Mouse (Mus musculus): ENCODE measurements around the gene Gm10197.

The Gm10197 gene

DNA sequence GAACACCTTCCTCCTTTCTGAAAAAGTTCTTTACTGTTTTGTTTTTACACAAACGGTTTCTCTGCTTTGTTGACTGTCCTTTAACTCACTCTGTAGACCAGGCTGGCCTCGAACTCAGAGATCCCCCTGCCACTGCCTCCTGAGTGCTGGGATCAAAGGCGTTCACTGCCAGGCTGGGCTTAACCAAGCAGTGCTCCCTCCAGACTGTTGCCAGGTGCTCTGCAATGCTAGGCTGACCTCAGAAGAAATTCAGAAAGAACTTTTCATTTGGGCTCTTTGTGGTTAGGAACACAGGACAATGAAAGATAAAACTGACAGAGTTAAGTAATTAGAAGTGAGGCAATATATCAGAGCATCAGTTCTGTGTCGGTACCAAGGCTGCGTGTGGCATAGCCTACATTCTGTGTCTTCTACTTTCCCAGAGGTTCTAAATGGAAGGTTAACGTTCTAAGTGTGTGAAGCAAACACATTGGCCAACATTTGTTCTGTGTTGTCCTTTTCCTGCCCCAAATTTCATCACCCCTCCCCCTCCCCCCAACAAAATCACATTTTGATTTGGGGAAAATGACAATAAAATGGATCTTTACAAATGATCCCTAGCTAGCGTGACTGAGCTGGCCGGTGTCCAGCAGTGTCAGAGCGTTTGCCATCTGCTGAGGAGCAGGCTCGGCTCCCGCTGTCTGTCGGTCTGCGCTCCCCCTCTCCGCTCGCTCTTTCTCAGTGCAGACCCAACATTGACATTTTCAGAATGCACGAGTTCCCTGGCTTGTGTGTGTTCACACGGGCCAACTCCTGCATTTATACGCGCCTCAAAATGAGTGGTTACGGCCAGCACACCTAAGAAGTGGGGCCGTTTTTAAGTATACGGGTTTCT lies 12.2 kb downstream of the Gm10197 start:
- DNase-seq (ENCODE audit: low spot score in 2 of 2): no peak

- no peak for DNase-seq (ENCODE audit: low spot score in 2 of 2)
Observed at GRCm38 (mm10) chr19:53355065-53355464, 16.5 kb downstream of the Gm10197 start.

- DNase-seq (ENCODE audit: low spot score in 2 of 2): no peak
Observed at GRCm38 (mm10) chr19:53354271-53355000, 17.1 kb downstream of the Gm10197 start.

DNA sequence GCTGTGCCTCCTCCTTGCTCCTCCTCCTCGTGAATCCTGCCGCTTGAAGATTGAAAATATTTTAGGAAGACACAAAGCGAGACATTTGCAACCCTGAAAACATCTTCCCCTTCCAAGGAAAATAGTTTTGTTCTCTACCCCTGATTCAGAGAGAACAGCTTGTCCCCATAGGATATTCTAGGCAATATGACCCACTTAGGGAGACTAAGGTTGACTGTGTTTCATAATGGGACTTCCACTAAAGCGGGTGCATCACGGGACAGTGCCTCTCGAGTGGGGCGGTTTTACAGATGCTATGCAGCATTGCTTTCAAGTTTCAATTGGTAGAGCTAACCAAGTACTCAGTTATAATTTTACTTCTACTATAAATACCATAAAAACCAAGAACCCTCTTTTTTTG lies 17.7 kb downstream of the Gm10197 start:
- DNase-seq (ENCODE audit: low spot score in 2 of 2): no peak

GRCm38 (mm10) chr19:53345766-53346165 lies 25.8 kb downstream of the Gm10197 start:
- no peak for DNase-seq (ENCODE audit: low spot score in 2 of 2)

- no peak for DNase-seq (ENCODE audit: low spot score in 2 of 2)
Observed at GRCm38 (mm10) chr19:53344062-53344461, 27.5 kb downstream of the Gm10197 start.

- DNase-seq (ENCODE audit: low spot score in 2 of 2): no peak
Observed at GRCm38 (mm10) chr19:53343174-53343881, 28.2 kb downstream of the Gm10197 start.

DNA sequence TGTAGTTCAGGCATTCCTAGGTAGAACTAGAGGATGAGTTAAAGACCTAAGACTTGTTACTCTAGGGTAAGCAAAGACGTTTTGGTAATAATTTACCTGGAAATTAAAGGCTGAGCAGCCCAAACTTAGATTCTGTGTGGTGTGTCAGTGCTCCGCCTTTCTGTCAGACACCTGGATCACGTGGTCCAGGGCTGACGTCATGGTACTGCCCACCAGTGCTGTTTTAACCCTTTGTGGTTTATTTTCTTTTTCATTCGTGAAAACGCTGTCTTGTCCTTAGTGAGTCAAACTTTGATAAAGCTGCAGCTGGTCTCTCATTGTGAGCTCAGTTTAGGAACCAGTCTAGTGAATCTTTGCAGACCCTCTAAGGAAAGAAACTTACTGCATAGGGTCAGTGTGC lies 31.1 kb downstream of the Gm10197 start:
- DNase-seq (ENCODE audit: low spot score in 2 of 2): no peak

DNA sequence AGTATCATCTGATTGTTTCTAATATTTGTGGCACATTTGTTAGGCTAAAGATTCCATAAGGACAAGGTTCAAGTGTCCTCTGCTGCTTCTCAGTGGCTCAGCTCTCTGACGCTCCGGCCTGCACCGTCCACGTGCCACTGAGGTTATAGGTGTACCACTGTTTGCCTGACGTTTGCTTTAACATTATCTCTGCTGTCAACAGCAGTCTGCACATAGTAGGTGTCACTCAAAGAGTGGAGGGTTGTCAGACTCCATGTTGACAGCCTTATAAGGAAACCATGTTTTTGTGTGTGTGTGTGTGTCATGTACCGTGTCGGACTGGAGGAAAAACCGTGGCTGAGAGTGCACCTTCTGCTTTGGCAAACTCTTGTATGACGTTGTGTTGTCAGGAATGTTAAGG lies 36.3 kb downstream of the Gm10197 start:
- DNase-seq (ENCODE audit: low spot score in 2 of 2): no peak

DNA sequence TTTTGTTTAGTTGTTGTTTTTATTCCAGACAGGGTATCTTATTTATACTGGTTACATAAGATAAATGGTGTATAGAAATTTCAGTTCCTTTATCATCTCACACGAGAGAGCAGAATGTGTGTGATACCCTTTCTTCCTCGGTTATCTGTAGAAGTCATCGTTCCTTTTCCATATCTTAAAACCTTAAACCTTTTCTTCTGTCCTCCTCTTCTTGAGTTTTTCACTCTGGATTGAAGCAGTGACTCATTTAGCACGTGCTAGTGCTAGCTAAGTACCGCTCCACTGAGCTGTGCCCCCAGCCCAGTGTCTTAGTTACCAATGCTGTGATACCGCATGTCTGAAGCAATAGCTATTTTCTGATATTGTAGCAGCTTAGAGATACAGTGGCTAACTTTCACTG lies 37.8 kb downstream of the Gm10197 start:
- no peak for DNase-seq (ENCODE audit: low spot score in 2 of 2)

- DNase-seq (ENCODE audit: low spot score in 2 of 2): no peak
Observed at GRCm38 (mm10) chr19:53331882-53332500, 39.6 kb downstream of the Gm10197 start.

DNA sequence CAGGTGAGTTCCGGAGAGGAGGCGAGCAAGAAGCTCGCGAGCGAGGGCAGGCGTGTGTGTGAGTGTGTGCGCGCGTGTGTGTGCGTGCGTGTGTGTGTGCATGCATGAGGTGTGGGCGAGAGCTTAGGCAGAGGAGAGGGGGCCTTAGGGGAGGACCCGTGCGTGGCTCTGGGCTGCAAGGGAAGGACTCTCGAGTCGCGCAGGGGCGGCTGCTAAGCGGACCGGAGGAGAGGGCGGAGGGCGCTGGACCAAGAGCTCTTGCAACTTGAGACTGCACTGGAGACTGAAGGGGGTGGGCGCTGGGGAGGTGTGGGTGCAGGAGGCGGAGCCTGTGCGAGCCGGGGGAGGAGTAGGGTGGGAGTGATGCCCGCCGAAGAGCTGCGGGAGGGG lies 41.6 kb downstream of the Gm10197 start:
- DNase-seq (ENCODE audit: low spot score in 2 of 2): peak; percentile 73 to 74

- DNase-seq (ENCODE audit: low spot score in 2 of 2): peak; percentile 79 to 86
Observed at GRCm38 (mm10) chr19:53329221-53329991, 42.2 kb downstream of the Gm10197 start.

- peak in 1 of 2 experiments; percentile 12 for DNase-seq (ENCODE audit: low spot score in 2 of 2)
Observed at GRCm38 (mm10) chr19:53328116-53328515, 43.5 kb downstream of the Gm10197 start.

GRCm38 (mm10) chr19:53325578-53326295 lies 45.8 kb downstream of the Gm10197 start:
- DNase-seq (ENCODE audit: low spot score in 2 of 2): peak in 1 of 2 experiments; percentile 20

DNA sequence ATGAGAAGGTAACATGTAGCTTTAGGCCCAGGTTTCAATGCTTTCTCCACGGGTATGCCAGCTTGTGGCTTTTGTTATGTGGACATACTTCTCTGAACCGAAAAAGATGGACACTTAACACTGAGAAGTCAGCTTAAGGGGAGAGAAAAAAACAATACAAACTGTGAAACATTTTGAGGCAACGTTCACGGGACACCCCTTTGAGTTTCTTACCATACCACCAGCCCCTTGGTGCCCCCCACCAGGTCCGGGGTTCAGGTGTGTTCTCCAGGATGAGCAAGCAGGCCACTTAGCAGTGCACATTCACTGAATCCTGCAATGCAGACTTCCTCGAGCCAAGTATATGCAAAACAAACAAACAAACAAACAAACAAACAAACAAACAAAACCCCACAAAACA lies 46.7 kb downstream of the Gm10197 start:
- DNase-seq (ENCODE audit: low spot score in 2 of 2): no peak

GRCm38 (mm10) chr19:53322438-53323048 lies 49.0 kb downstream of the Gm10197 start:
- no peak for DNase-seq (ENCODE audit: low spot score in 2 of 2)
